Mouse (Mus musculus) c-Kit-positive CD71-positive TER-119-positive erythroid progenitor cells, embryonic 14.5 days (primary cell): ENCODE results near the gene Phrf1.

ENCODE experiments used
- DNase-seq: peaks from one replicate; pipeline ENCODE4 v3.0.0-alpha.2; 2013; ENCODE audit warnings: low spot score

The Phrf1 gene

DNA sequence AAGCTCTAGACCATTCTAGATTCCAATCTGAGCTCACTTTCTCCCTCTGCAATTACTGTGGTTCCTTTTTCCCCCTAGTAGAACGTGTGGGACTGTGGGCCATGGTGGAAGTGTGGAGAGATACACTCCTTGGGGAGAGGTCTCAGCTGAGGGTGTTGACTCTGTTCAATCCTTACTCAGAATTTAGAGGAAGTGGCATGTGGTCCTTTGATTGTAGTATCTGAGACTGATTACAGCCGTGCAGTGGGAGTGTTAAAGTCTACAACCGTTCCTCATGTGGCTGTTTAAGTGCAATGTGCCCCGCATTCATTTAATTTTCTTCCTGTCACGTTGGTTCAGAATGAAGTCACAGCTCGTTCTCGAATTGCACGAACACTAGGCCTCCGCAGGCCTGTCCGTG lies 27.6 kb downstream of the Phrf1 start:
- DNase-seq, result no peak

DNA sequence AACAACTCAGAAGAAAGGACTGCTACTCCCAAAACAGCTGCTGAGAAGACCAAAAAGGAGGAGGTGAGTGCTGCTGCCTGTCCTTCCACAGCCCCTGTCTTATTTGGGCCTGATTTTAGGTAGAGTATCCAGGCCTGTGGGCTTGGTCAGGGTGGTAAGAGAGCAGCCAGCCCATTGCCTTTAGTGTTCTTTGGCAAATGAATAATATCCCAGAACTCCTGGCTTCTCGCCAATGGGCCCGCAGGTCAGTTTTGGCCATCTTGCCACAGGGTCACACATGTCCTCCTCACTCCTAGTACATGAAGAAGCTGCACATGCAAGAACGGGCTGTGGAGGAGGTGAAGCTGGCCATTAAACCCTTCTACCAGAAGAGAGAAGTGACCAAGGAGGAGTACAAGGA lies 32.9 kb downstream of the Phrf1 start:
- DNase-seq, result no peak

DNA sequence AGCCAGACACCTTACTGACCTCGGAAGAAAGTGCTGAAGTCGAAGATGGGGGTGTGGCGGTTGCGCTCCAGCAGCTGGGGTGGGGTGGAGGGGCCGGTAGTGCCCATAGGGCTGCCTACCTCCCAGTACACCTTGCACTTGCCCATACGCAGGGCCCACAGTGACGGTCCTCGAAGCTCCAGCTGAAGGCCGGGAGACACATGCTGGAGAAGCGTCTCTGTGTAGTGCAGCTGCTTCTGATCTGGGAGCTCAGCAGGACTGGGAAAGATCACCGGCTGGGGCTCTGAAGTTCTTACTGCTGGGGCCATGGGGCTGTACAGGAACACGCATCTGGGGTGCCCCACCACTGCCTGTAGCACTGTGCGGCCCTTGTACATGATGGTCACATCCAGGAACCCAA lies 35.1 kb downstream of the Phrf1 start:
- DNase-seq, result no peak

DNA sequence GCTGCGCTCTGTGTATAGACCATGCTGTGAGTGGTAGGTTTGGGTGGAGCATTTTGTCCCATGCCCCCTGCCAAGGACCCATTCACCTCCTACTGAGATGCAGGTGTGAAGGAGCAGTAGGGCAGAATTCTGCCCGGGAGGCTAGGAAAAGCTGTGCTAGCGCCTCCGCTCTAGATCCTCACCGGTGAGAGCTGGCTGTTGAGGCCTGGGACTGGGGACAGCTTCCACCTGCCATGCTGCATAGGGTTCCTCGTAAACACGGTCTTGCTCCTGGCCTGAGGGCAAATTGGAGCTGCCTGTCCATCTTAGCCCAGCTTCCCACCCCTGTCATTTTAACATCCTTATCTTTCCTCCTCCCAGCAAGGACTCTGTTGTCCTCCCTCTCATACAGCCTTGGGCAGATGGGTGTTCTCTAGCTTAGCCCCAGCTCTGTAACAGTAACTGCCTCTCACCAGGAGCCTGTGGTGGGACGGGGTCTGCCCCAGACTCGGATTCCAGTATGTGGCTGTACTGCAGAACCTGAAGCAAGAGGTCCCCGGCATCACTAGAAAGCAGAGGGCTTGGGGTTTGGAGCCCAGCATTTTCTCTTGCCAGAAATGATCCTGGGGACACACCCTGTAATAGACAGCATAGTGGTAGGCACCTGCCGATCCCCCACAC lies 35.6 kb downstream of the Phrf1 start:
- DNase-seq, result no peak

DNA sequence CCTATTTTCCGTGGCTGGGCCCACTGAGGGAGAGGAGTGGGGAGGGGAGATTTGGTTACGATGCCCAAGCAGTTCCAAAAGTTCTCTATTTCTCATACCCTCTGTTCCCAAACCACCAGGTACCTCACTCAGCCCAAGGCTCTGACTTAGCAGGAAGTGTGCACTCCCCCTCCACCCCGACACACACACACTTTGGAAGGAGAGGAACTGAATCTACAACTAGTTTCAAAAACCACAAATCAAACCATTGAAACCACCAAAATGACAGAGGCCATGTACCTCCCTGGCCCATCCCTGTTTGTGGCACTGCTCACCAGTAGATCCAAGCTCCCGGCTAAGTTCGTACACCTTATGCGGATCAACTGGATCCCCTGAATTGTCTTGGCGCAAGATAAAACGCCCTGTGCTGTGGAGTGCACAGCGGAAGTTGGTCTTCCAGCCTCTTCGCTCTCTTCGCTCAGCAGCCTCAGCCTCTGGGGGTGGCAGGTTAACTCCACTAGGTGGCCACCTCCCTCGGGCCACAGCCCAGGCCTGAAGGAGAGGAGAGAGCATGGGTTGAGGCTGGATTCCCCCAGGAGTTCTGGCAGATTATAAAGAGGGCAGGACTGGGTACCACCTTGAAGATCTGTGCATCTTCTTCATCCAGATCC lies 36.3 kb downstream of the Phrf1 start:
- peak; percentile 24 for DNase-seq

DNA sequence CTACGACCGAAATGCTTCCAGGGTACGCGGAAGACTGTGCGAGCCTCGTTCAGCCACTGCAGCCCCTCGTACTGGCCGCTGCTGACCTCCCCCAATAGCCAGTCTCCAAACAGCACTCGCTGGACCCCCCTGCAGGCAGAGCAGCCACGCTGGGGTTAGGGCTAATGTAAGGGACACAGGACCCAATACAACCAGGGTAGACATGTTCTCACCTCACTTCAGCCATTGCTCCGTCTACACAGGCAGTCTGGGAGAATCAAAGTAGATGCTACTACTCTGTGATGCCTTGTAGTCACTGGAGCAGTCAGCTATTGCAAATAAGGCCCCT lies 36.8 kb downstream of the Phrf1 start:
- DNase-seq, result peak; percentile 22

DNA sequence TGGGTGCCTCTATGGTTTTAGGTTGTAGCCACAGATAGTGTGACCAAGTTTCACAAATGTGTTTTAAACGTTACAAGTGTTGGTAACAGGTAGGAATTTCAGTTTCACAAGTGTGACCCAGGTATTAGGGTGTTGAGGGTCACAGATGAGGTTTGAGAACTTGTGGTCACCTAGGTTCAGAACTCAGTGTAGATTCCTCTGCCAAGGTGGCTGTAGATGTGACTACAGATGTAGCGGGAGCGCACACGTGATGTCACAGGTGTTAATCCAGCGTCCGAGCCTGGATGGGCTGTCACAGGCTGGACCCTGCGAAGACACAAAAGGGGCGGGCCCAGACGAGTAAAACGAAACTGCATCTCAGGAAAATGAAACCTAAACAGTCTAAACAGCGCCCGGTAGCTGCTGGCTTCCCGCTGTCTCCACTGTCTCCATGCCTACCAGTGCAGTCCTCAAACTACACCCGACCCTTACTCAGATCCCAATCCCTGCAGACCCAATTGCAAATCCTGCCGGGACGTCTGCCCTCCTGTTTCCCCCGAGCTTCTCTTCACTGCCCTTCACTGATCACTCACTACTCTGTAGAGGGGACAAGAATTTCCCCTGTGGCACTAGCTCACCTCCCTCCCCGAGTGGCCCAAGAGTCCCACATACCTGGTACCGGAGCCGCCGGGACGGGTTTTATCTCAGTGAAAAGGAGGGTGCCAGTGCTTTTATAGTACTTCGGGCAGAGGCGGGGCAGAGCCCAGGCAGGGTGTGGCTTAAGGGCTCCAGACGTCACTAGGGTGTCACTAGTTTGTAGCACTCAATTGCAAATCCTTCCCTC lies 37.4 kb downstream of the Phrf1 start, which contains the start of gene Irf7:
Gene Irf7, minus strand, starts transcription at position 743 of the 823 bp plus-strand sequence.
- DNase-seq, result peak; percentile 77

DNA sequence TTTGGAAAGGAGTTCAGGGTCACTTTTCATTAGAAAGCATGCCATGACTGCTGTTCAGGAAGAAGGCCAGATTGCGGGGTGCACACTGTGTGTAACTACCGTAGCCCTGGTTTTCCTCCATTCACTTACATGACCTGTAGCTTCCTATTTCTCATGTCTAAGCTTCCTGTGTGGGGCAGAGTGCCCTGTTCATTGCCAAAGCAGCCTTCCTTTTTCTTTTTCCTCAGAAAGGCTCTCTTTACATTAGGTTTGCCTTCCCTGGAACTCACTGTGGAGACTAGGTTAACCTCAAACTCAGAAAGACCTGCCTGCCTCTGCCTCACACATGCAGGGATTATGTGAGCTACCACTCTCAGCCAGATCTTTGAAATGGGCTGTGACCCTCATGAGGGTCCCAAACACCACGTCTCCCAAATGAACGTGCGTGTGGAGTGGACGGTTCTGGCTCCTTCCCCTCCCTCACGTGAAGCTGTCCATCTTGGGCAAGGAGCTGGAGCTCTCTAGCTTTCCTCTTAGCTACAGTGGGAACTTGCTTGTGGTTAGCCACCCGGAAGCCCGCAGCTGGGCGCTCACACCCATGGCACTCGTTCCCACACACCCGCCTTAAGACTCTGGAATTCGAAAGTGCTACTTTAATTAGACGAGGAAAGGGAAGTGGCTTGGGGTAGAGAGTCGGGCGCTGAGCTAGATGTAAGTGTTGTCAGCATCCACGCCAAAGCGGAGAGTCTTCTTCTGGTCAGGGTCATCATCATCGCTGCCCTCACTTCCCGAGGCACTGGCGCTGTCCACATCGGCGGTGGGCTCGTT lies 40.1 kb downstream of the Phrf1 start:
- no peak for DNase-seq

DNA sequence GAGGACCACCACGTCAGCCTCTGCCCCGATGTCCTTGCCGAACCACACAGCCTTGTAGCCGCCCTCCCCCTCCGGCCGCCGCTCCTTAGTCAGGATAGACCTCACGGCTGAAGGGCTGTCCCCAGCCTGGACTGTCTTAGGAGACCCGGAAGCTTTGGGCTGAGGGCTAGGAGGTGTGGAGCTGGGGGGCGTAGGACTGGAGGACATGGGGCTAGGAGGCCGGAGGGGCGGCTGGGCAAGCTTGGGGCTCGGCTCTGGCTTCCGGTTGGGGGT lies 40.6 kb downstream of the Phrf1 start:
- no peak for DNase-seq

DNA sequence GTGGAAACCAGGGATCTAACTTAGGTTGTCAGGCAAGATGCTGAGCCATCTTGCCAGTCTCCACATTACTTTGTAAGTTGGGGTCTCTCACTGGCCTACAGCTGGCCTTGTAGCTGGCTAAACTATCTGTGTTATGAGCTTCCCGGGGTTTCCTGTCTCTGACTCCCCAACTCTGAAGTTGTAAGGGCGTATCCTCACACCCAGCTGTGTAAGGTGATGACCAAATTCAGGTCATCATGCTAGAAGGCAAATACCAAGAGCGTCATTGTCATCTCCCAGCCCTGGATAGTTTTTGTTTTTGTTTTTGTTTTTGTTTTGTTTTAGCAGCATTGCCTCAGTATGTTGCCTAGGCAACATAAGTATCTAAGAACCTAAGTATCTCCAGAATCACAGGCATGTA lies 42.0 kb downstream of the Phrf1 start:
- DNase-seq, result no peak

DNA sequence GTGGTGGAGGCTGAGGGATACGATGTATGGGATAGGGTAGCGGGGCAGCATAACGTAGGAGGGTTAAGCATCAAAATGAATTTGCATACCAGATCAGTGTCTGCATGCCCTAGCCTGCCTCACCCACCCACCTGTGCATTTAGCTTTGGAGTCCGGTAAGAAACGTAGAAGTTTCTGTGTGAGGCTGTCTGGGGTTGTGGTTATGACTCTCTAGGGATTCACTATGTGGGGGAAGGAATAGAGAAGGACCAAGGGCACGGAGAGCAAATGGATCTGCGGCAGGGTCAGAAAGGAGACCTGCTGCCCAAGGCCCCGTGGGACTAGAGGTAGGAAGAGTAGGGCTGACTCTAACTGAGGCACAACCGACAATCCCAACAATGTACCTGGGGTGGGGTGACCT lies 46.8 kb downstream of the Phrf1 start:
- no peak for DNase-seq

DNA sequence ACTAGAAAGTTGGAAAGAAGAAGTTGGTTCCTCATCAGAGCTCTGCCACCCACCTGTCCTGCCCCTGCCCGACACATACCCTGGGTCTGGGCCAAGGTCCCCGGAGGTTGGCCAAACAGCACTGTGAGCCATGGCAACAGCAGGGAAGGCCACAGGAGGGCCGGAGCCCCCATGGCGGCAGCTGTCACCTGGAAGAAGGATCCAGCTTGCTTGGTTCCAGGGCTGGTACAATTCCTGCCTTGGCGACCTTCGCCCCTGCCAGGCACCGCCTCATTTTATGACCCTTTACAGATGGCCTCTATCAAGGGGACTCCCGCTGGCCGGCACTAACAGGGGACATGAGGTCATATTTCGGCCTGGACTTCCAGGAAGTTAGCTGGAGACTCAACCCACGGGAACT lies 48.0 kb downstream of the Phrf1 start, which contains the start of gene Cdhr5:
Gene Cdhr5, minus strand, starts transcription at position 241 of the 400 bp plus-strand sequence.
- no peak for DNase-seq

DNA sequence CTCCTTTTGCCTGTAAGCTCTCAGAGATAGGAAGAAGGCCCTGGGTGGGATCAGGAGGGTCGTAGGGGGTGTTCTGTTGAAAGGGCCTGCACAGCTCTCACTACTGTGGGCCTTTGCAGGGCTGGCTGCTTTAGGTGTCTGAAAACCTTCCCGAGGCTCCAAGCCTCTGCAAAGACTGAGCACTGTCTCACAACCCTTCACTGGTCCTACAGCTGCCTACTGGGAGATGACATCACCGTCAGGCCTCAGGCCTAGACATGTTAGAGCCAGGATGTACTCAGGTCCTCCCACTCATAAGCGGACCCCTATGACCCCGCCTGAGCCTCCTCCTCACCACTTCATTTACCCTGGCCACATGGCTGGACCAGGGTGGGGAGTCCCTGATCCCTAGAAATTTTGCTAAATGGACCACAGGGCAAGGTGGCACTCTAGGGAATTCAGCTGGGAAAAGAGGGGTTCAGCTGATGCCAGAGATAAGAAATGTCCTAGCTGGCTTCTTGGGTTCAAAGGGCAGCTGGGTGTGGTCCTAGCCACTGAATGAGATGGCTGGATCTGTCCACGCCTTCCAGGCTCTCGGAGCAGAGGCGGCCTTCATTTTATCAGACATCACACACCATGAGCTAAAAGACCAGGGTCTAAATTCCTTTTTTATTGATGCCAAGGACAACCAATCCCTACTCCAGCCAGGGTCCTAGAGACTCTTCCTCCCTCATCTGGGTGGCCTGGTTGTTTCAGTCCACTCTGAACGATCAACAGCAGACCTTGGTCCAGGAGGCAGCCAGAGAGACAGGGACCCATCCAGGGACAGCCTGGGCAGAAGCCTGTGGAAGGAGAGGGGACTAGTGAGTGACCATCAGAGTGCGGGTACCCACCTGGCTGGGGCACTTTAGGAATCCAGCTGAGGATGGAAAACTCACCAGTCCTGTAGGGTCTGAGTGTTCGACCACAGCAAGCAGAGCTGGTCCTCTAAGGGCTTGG lies 49.4 kb downstream of the Phrf1 start:
- no peak for DNase-seq

DNA sequence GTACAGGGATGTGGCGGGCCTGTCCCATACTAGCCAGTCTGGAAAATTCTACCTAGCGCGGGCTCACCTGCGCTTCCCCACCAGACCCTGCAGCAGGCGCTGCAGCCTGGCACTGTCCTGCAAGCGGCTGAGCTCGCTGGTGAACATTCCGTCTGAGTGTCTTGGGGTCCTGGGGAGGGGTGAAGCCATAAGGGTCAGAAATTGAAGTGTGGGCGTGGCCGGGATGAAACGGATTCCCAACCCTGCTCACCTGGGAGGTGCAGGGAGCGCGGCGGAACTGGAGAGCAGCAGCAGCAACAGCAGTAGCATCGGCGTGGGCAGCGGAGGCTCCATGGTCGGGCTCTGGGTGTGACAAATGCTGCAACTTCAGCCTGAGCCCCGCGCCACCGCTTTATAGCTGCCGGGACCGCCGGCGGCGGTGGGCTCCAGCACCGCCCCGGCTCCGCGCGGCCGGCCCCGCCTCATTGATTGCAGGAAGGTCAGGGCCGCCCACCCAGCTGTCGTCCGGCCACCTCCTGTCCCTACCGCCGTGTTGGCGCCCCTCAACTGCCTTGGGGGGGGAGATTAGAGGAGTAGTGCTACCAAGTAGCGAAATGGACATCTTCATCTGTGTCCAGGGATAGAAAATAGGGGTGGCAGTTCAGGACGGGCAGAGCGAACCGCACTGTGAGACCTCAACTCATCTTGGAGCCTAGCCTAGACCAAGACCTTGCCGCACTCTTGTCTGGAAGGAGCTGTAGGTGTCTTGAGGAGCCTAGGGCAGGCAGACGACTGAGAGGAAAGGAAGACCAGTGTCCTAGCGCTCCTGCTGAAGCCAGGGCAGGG lies 50.4 kb downstream of the Phrf1 start, which contains the start of gene Sct:
Gene Sct, minus strand, starts transcription at position 368 of the 825 bp plus-strand sequence.
- no peak for DNase-seq

DNA sequence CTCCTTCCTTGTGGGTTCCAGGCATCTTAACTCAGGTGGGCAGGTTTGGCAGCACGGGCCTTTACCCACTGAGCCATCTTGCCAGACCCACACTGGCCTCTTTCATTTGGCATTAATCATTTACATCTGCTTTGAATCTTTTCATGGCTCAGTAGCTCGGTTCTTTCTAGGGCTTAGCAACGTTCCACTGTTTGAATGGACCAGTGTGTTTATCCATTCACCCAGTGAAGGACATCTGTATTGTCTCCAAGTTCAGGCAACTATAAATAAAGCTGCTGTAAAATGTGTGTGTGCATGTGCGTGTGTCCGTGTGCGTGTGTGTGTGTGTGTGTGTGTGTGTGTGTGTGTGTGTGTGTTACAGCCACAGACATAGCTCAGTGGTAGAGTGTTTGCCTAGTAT lies 52.9 kb downstream of the Phrf1 start:
- no peak for DNase-seq

DNA sequence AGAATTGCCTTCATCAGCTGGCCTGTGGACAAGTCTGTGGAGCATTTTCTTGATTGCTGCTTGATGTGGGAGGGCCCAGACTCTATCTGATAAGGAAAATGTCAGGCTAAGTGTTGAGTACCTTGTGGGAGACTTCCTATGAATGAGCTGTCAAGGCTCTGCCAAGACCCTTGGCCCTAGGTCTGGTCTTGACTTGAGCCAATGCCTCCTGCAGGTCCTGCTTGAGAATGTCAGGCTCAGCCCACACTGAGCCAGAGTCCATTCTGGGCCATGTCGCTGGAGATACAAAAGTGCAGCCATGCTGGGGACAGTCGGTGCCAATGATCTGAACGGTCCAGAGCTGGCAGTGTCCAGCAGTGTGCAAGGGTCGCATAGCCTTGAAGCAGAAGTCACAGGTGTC lies 54.2 kb downstream of the Phrf1 start:
- no peak for DNase-seq

DNA sequence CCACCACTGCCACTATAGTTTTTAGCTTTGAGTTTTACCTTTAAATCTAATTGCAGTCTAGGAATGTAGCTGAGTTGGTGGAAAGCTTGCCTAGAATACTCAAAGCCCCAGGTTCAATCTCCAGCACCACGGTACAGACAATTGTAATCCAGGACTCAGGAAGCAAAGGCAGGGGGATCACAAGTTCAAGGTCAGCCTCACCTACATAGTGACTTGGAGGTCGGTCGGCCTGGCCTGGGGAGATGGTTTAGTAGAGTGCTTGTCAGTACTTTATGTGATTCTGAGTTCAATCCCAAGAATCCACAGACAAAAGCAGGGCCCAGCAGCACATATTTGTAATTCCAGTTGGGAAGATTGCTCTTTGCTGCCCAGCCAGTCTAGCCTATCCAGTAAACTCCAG lies 59.5 kb downstream of the Phrf1 start:
- no peak for DNase-seq

DNA sequence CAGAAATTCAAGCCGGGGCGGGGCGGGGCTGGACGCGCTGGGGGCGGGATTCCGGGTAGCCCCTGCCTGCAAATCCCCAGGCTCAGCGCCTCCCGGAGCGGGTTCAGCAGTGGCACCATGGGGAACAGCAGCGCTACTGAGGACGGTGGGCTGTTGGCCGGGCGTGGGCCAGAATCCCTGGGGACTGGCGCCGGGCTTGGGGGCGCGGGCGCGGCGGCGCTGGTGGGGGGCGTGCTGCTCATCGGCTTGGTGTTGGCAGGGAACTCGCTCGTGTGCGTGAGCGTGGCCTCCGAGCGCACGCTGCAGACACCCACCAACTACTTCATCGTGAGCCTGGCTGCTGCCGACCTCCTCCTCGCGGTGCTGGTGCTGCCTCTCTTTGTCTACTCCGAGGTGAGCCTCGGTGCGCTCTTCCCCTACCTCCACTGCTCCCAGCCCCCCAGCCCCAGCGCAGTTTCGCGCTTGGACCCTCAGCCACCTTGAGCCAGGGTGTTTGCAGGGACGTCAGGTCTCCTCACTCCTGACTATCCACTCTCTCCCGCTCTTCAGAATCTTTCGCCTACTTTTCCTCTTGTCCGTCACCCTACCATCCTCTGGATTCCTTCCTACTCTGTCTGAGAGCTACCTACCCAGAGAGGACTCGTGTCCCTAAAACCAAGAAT lies 63.5 kb downstream of the Phrf1 start, which contains the start of gene Drd4:
Gene Drd4, plus strand, starts transcription at position 86 of the 662 bp plus-strand sequence.
- DNase-seq, result no peak

DNA sequence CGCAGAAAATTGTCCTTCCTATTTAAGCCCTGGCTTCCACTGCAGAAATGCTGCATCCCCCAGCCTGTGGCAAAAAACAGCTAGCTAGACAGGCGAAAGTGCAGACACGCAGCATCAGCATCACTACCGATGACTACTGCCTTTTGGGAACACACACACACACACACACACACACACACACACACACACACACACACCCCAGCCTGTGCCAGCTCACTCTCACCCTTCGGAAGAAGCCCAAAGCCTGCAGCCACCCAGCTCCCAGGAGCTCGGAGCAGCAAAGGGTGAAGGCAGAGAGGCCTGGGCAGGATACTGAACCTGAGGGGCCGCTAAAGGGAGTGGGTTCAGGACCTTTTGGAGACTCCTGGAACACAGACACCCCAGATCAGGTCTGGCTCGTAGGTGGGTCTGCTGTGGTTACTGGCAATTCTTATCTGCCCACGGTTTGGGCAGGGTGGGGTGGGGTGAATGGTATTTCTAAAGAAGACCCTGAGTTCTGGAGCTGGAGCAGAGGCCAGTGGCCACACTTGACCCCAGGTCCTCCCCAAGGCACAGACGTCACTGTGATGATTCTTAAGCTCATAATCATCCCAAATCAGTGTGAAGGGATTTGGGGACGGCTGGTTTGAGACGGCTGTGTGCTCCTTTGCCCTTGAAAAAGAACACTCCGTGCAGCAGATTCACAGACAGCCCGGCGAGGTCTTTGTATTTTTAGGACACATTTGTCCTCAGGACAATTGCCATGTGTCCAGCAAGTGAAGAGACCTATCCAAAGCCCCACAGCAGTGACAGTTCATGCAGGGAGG lies 64.2 kb downstream of the Phrf1 start:
- DNase-seq, result no peak
